Mouse (Mus musculus) cortical plate, adult 2 months (tissue): ENCODE measurements around the gene Plxdc1.

ENCODE experiments used
- CTCF ChIP-seq: fragments of 200-500 bp; IDR thresholded peaks from 2 replicates; pipeline ENCODE4 v1.5.1; 2011; ENCODE audit warnings: mild to moderate bottlenecking, control low read depth, low read length; ENCODE audit not compliant: insufficient read depth; ENCODE audit errors: extremely low read depth
- POLR2A ChIP-seq: fragments of 200-500 bp; IDR thresholded peaks from 2 replicates; pipeline ENCODE4 v1.6.1; 2011; ENCODE audit warnings: mild to moderate bottlenecking, low read length, control low read depth; ENCODE audit not compliant: insufficient read depth; ENCODE audit errors: extremely low read depth

DNA sequence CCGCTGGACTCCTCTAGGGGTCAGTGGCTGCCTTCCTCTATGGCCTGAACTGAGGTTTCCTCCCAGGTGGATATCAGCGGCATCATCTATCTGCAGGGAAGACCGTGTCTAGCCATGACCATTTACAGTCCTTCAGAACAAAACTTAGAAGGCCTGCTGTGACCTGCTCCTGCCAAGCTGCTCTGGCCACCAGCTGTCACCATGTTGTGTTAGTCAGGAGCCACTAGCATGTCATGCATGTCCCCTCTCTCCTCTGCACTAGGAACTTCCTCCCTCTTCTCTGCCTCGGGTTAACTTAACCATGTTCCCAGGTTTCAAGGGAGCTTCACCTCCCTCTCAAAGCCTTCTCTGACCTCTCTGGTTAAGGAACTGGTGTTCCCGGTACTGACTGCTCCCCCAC lies 13.5 kb upstream of the Plxdc1 start:
- TF ChIP-seq CTCF (no peak), POLR2A (no peak)
